Mouse (Mus musculus): Measurements from ENCODE around the gene Cradd. TPM values are rescaled to one million over a fixed set of nuclear protein-coding genes. Genes with fewer than 3 reads are reported as not detected.
A peak's percentile ranks its signal among the peaks of the same experiment; 100 is the strongest.

Cradd gene
- polyA plus RNA-seq, 1 experiment from 2014 or later, result 10.1 TPM

DNA sequence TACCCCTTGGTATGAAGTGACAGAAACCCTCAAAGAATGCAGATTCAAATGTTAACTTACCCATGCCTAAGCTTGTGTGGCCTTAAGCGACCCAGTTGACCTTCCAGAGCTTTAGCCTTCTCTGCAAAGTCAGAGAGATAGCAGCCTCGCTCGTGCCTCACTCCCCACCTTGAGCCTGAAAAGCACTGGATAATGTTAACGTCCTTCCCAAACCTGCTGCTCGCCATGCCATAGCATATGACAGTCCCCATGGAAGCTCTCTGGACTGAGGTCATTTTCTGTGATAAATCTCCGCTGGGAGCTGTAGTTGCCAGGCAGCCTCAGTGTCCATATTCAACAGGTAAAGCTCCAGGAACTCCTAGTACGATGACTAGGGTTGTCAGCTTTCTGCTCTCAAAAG lies 170.7 kb downstream of the Cradd start:
- no peaks in the 10 kb centered on the region for H3K27me3 ChIP-seq (replicated peaks)
- ATAC-seq (replicated peaks), result no peak

DNA sequence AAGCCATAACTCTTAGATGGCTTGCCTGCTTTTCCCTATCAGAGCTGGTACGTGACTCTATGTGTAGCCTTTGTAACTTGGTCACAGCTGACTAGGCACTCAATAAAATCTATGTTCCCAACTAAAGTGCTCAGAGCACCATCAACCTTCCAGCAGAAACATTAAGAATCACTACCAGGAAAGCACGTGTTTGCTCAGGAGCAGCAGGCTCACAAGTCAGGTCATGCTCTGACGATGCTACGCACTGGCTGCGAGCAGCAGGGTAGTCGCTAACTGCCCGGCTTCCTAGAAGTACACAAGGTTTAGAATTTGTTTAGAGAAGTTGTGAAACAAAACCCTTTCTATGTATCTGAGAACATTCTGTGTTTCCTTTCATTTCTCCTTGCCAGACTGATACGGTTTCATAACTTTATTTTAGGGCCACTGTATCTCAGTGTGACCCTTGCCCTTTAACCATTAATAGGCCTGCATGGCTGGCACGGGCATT lies 171.4 kb downstream of the Cradd start:
- H3K9ac ChIP-seq, result no peak overlapping the region
- no peak overlapping the region for H3K4me3 ChIP-seq
- no peaks in the 10 kb centered on the region for H3K36me3 ChIP-seq (replicated peaks)
- H3K9me3 ChIP-seq, result no peaks in the 10 kb centered on the region
- 82% methylated on average over 9 of the region's 9 CpGs for WGBS
- no peak overlapping the region for H3K4me2 ChIP-seq
- no peaks in the 10 kb centered on the region for H3K27me3 ChIP-seq (replicated peaks)
- H3K27ac ChIP-seq, result no peak overlapping the region
- no peaks in the 10 kb centered on the region for H3K4me1 ChIP-seq
- no peak for ATAC-seq (replicated peaks)

More for the DNA sequence above, 170.7 kb downstream of the Cradd start:
- no peak overlapping the region for H3K4me2 ChIP-seq
- WGBS, result 80% methylated on average over 7 of the region's 7 CpGs
- H3K9ac ChIP-seq, result no peak overlapping the region
- no peak overlapping the region for H3K27ac ChIP-seq
- no peak overlapping the region for H3K4me3 ChIP-seq
- H3K9me3 ChIP-seq, result no peaks in the 10 kb centered on the region
- H3K36me3 ChIP-seq (replicated peaks), result no peaks in the 10 kb centered on the region
- no peaks in the 10 kb centered on the region for H3K4me1 ChIP-seq

DNA sequence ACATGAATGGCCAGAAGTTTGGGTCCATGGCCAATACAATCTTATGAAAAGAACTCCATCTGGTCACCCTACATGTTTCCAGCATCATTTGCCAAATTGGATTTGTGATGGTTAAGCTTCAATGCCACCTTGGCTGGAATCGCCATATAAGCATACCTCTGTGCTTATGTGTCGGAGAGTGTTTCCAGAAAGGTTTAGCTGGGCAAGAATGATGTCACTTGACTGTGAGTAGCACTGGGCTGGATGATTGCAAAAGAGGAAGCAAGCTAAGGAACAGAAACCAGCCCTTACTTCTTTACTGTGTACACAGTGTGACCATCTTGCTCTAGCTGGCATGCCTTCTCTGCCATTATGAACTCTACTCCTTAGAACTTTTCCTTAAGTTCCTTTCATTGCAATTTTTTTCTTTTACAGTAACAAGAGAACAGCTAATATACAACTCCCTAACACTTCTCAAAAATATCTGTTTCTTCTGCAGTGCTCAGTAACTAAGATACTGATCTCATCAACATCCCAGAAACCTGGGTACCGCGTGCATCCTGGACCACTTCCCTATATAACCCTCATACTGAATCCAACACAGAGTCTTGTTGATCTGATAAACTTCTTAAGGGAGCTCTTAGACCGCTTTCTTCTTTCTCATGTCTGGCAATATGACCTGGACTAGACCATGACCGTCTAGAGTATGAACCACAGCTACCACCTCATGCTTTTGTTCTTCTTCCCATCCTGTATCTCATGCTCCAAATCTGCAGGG lies 172.7 kb downstream of the Cradd start:
- ATAC-seq (replicated peaks), result no peak
- H3K4me3 ChIP-seq, result no peak overlapping the region
- no peak overlapping the region for H3K9ac ChIP-seq
- no peaks in the 10 kb centered on the region for H3K36me3 ChIP-seq (replicated peaks)
- H3K9me3 ChIP-seq, result no peaks in the 10 kb centered on the region
- peaks cover 8% of the 10 kb centered on the region for H3K4me1 ChIP-seq
- WGBS, result 95% methylated on average over 6 of the region's 6 CpGs
- H3K4me2 ChIP-seq, result no peak overlapping the region
- no peak overlapping the region for H3K27ac ChIP-seq
- no peaks in the 10 kb centered on the region for H3K27me3 ChIP-seq (replicated peaks)

DNA sequence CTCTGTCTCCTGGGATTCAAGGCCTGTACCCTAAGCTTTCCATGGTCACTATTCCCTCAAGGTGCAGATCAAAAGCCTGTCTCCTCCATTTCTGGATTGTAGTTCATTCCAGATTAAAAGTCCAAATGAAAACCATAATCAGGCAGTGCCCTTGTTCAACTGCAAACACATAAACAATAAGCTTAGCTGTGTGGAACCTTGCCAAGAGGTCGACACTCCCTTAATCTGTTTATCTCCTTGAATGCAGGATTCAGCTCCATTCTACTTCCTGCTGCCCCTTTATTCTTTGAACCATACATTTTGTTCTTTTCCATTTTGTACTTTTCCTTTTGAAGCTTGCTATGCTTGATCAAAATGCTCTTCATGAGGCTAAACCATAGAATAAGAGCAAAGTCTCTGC lies 174.3 kb downstream of the Cradd start:
- H3K9me3 ChIP-seq, result no peaks in the 10 kb centered on the region
- H3K27ac ChIP-seq, result no peak overlapping the region
- no peak overlapping the region for H3K4me2 ChIP-seq
- no peak overlapping the region for H3K4me3 ChIP-seq
- WGBS, result 14% methylated on average over 1 of the region's 1 CpGs
- H3K27me3 ChIP-seq (replicated peaks), result no peaks in the 10 kb centered on the region
- H3K4me1 ChIP-seq, result peaks cover 18% of the 10 kb centered on the region
- no peaks in the 10 kb centered on the region for H3K36me3 ChIP-seq (replicated peaks)
- ATAC-seq (replicated peaks), result no peak
- H3K9ac ChIP-seq, result no peak overlapping the region

DNA sequence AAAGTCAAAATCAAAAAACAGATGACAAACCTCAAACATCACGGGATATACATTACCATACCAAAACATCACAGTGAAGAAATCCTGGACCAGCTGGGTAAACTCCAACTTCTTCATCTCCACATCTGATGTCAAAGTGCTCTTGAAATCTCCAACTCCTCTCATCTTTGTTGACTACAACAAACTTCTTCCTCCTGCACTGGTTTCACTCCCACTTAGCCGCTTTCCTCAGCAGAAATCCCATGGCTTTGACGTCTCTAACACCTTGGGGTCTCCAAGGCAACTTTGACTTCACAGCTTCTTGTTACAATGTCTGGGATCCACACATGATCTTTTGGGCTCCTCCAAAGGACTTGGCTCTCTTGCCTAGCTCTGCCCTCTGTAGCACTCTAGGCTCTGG lies 175.3 kb downstream of the Cradd start:
- Histone ChIP-seq H3K27ac (no peak overlapping the region), H3K27me3 (replicated peaks) (no peaks in the 10 kb centered on the region), H3K4me3 (no peak overlapping the region), H3K36me3 (replicated peaks) (no peaks in the 10 kb centered on the region), H3K4me1 (peaks cover 29% of the 10 kb centered on the region), H3K4me2 (no peak overlapping the region), H3K9me3 (no peaks in the 10 kb centered on the region), H3K9ac (no peak overlapping the region)
- ATAC-seq (replicated peaks), result no peak
- WGBS, result 87% methylated on average over 3 of the region's 3 CpGs

DNA sequence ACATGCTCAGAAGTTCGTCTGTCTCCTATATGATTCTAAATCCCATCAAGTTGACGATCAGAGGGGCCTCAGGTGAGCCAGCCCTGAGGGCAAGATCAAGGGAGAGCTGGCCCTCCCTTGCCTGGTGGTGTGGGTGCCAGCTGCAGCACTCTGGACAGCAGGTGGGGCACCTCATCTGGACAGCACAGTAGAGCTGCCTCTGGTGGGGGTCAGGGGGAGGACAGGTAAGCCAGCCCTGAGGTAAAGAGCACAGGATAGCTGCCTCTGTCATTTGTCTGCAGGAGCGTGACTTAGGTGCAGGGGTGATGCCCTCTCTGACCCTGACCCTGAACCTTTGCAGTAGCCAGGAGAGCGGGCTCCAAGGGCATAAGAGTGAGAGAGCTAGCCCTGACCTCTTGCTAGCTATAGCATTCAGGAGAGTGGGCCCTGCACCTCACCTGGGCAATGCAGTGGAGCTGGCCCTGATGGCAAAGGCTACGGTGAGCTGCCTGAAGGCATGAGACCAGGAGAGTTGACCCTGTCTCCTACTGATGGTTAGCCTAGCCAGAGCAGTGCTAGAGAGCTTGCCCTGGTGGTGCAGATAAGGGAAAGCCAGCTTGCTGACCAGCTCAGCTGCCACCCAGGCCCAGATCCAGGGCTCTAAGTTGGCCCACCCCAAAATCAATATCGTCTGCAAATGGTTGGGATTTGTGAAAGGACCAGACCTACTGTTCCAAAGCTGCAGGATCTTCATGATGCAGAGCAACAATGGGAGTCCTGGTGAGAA lies 176.6 kb downstream of the Cradd start:
- no peak overlapping the region for H3K9ac ChIP-seq
- WGBS, result 91% methylated on average over 6 of the region's 6 CpGs
- no peak overlapping the region for H3K4me3 ChIP-seq
- no peaks in the 10 kb centered on the region for H3K9me3 ChIP-seq
- ATAC-seq (replicated peaks), result no peak
- no peak overlapping the region for H3K4me2 ChIP-seq
- no peaks in the 10 kb centered on the region for H3K36me3 ChIP-seq (replicated peaks)
- H3K4me1 ChIP-seq, result peaks cover 41% of the 10 kb centered on the region
- no peaks in the 10 kb centered on the region for H3K27me3 ChIP-seq (replicated peaks)
- peak overlapping the region; percentile 1; the same call in 1 of the 2 replicates for H3K27ac ChIP-seq

DNA sequence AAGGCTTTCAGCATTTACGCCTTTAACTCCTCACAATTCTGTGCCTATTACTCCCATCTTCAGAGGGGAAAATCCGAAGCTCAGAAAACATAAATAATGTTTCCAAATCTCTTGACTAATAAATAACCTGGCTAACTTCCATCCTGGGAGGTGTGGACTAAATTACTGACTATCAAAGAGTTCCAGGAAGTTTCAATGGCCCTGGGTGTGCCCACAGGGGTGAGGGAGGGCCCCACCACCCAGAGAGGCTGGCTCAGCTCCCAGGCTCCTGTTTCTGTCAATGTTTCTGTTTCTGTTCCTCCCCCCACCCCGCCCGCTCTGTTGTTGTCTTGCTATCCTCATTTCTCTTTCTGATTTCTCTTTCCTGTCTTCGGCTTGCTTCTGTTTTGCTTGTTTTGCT lies 177.4 kb downstream of the Cradd start:
- ATAC-seq (replicated peaks), result no peak
- 0 out of 2 replicates have a peak overlapping the region, but pooled peaks have one; percentile 1 for H3K27ac ChIP-seq
- WGBS, result 65% methylated on average over 5 of the region's 5 CpGs

DNA sequence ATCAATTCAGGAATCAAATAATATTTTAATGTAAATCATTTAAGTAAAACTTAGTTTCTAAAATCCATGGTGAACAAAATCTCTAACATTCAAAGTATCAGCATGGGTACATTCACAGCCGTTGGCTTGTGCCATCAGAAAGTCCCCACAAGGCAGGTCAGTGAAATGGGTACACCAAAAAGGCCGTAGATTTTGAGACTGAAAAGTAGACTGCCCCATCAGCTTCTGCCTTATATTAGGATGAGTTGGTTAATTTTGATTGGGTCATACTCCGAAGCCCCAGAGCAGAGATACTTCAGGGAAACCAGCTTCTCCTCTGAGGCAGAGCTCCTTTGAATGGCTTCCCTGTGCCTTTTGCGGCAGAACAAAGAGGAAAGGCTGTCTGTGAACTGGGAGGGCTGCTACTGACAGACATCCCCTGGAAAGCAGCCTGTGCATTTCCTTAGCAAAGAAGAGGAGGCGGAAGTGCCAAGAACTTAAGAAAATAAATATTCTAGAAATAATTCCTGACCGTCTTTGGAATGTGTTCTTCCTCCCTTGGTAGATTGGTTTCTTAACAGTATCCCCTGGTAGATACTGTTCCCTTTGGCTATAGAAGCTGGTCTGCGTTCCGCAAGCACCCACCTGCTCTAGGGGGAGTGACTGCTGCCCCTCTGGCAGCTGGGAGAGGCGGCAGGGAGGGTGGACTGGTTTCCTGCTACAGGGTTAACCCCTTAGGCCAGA lies 178.6 kb downstream of the Cradd start:
- Histone ChIP-seq H3K27ac (peak overlapping the region; percentile 61), H3K9ac (no peak overlapping the region), H3K36me3 (replicated peaks) (no peaks in the 10 kb centered on the region), H3K9me3 (no peaks in the 10 kb centered on the region), H3K4me3 (no peak overlapping the region), H3K27me3 (replicated peaks) (no peaks in the 10 kb centered on the region), H3K4me1 (peaks cover 41% of the 10 kb centered on the region), H3K4me2 (no peak overlapping the region)
- ATAC-seq (replicated peaks), result no peak
- 26% methylated on average over 9 of the region's 9 CpGs for WGBS

More for the DNA sequence above, 177.4 kb downstream of the Cradd start:
- Histone ChIP-seq H3K9me3 (no peaks in the 10 kb centered on the region), H3K27me3 (replicated peaks) (no peaks in the 10 kb centered on the region), H3K4me3 (no peak overlapping the region), H3K36me3 (replicated peaks) (no peaks in the 10 kb centered on the region), H3K4me2 (no peak overlapping the region), H3K9ac (no peak overlapping the region), H3K4me1 (peaks cover 41% of the 10 kb centered on the region)

DNA sequence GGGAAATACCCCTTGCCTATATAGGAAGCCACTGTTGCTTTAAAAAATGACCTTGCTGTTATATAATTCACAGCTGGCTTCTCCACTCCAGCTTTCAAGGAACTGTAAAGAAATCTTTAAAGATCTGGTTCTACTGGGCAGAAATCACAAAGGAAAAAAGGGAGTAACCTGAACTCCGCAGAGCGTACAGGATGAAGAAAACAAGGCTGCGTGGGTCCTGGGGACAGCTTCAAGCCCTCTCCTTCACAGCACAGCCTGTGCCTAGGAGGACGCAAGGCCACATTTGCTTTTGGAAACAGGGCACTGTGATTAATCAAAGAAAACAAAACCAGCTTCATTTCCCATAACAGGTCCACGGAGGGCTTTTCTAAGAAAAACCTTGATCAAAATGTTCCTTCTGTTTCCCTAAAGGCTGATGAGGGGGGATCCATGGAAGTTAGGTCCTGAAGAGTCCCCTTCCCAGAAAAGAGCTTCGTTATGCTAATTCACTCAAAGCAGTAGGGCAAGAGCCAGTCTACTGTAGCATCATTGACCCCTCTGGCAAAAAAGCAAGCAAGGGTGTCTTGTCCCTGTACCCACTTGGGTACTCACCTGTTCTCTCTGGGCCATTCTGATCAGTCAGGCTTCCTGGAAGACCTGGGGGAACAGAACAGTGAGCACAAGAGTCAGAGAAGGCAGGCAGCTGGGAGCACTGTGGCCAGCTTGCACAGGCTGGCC lies 179.4 kb downstream of the Cradd start:
- Histone ChIP-seq H3K27me3 (replicated peaks) (no peaks in the 10 kb centered on the region), H3K36me3 (replicated peaks) (no peaks in the 10 kb centered on the region), H3K9ac (no peak overlapping the region), H3K4me3 (no peak overlapping the region), H3K4me2 (no peak overlapping the region), H3K9me3 (no peaks in the 10 kb centered on the region), H3K27ac (peak overlapping the region; percentile 49; the same call in 1 of the 2 replicates), H3K4me1 (peaks cover 45% of the 10 kb centered on the region)
- no peak for ATAC-seq (replicated peaks)
- 51% methylated on average over 6 of the region's 6 CpGs for WGBS

DNA sequence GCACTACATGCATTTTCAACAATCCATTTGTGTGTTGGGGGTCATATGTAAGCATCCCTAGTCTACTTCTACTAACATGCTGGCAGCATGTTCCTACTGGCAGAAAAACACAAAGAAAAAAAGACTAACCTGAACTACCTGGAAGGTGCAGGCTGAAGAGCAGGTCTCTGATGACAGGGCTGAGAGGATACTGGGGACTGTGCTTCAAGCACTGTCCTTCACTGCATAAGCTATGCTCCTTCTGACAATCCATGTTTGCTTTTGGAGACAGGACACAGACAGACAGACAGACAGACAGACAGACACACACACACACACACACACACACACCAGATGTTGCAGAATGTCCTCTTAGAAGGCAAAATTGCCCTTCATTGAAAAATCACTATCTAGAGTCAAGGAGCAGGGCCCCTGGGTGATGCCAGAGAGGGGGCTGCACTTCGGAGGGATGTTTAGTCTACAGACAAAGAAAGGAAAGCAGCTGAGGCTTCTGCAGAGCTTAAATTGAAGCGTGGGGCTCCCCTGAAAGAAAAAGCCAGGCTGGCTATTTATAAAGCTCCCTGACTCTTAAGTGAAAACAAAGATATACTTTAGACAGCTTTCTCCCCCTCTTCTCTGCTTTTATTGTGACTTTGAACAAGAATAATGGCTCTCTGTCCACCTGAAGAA lies 180.4 kb downstream of the Cradd start:
- H3K9me3 ChIP-seq, result no peaks in the 10 kb centered on the region
- H3K4me2 ChIP-seq, result no peak overlapping the region

DNA sequence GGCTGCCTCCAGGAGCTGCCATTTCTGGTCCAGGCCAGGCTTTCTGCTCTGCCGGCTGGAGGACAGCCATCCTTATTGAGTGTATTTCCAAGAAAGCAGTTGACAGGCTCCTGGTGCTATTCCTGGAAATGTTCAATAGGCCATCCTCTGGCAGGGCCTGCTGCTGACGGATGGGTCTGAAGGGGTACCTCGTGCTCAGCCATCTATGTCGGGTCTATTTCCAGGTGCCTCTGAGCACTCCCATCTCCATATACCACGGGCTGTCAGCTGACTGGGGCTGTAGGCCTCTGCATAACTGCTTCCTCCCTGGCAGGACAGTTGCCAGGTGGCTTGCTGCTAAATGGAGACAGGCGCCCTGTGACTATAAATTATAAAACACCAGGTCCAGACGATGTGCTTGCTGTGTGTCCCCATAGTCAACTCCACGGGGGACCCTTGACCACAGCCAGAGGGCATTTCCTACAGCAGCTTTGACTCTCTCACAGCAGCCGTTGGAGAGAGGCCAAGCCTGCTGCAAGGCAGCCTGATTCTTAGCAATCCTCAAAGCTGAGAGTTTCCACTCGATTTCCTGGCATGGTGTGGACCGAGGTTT lies 181.0 kb downstream of the Cradd start:
- 35% methylated on average over 11 of the region's 11 CpGs for WGBS
- peaks cover 47% of the 10 kb centered on the region for H3K4me1 ChIP-seq
- no peaks in the 10 kb centered on the region for H3K9me3 ChIP-seq
- H3K9ac ChIP-seq, result no peak overlapping the region
- H3K4me2 ChIP-seq, result no peak overlapping the region
- peak; percentile 51 for ATAC-seq (replicated peaks)
- H3K27me3 ChIP-seq (replicated peaks), result no peaks in the 10 kb centered on the region
- H3K27ac ChIP-seq, result peak overlapping the region; percentile 49; the same call in 1 of the 2 replicates
- H3K36me3 ChIP-seq (replicated peaks), result no peaks in the 10 kb centered on the region
- no peak overlapping the region for H3K4me3 ChIP-seq

More for the DNA sequence above, 180.4 kb downstream of the Cradd start:
- Histone ChIP-seq H3K27me3 (replicated peaks) (no peaks in the 10 kb centered on the region), H3K4me1 (peaks cover 47% of the 10 kb centered on the region), H3K36me3 (replicated peaks) (no peaks in the 10 kb centered on the region), H3K4me3 (no peak overlapping the region), H3K27ac (peak overlapping the region; percentile 49), H3K9ac (no peak overlapping the region)
- 9% methylated on average over 2 of the region's 2 CpGs for WGBS
- no peak; the same call in 1 of the 2 replicates for ATAC-seq (replicated peaks)
